Mouse (Mus musculus) midbrain, embryonic 11.5 days (tissue): ENCODE results near the gene Tspyl3. TPM values are rescaled to one million over a fixed set of nuclear protein-coding genes. Genes with fewer than 3 reads are reported as not detected.
"Not testable (repeated sequence)": the region's sequence is repeated elsewhere in the genome, so short reads cannot be mapped to it uniquely, and the experiment has no call there.

Experiments
- ATAC-seq: fragments of 200-750 bp; cut with Nextera tagmentation; 2 replicates; pipeline ENCODE4 v1.8.0; 2017; ENCODE audit warnings: moderate TSS enrichment, moderate library complexity; ENCODE audit not compliant: low FRiP score
- DNase-seq: peaks from one replicate; pipeline ENCODE4 v3.0.0; 2015; ENCODE audit warnings: low spot score; ENCODE audit errors: missing footprints
- H3K27ac ChIP-seq: fragments of 300-500 bp; sonication (generic); 2 replicates; pipeline ENCODE4 v1.5.1; 2014; ENCODE audit warnings: low read depth, low read length
- H3K27me3 ChIP-seq: fragments of 300-500 bp; sonication (generic); 2 replicates; pipeline ENCODE4 v1.6.1; 2014; ENCODE audit warnings: mild to moderate bottlenecking, low read length, moderate library complexity, mixed read lengths; ENCODE audit not compliant: control insufficient read depth, insufficient read depth
- H3K36me3 ChIP-seq: fragments of 300-500 bp; sonication (generic); 2 replicates; pipeline ENCODE4 v1.6.1; 2014; ENCODE audit warnings: mild to moderate bottlenecking, low read length, moderate library complexity, mixed read lengths; ENCODE audit not compliant: control insufficient read depth, insufficient read depth
- H3K4me1 ChIP-seq: fragments of 300-500 bp; sonication (generic); 2 replicates; pipeline ENCODE4 v1.6.1; 2014; ENCODE audit warnings: low read length; ENCODE audit not compliant: control insufficient read depth, insufficient read depth
- H3K4me2 ChIP-seq: fragments of 300-500 bp; sonication (generic); 2 replicates; pipeline ENCODE4 v1.6.1; 2014; ENCODE audit warnings: mild to moderate bottlenecking, moderate library complexity
- H3K4me3 ChIP-seq: fragments of 300-500 bp; sonication (generic); 2 replicates; pipeline ENCODE4 v1.5.1; 2014; ENCODE audit warnings: low read depth, low read length
- H3K9ac ChIP-seq: fragments of 300-500 bp; sonication (generic); 2 replicates; pipeline ENCODE4 v1.6.1; 2014; ENCODE audit warnings: low read length
- H3K9me3 ChIP-seq: fragments of 300-500 bp; sonication (generic); 2 replicates; pipeline ENCODE4 v1.6.1; 2016; ENCODE audit warnings: low read length; ENCODE audit not compliant: control insufficient read depth
- WGBS: fragments of 180-500 bp; shearing (Covaris S2); extraction: QIAGEN DNeasy Blood & Tissue Kit; methylation state at CpG from one replicate; pipeline ENCODE4 v1.1.7; 2014; 5-methylcytosine and 5-hydroxymethylcytosine counted together
- polyA plus RNA-seq: library from polyadenylated mRNA; unstranded; fragments of >200 nt; fragmentation: Nextera tagmentation; extraction: Ambion mirVana; gene quantifications from 2 replicates; pipeline ENCODE4 v1.2.1, GENCODE M21; 2014

Gene Tspyl3
- polyA plus RNA-seq: 6.2 and 6.6 TPM in 2 replicates

- DNase-seq (peak; percentile 90), ATAC-seq (peak; percentile 80)
- peak within 1 kb of the TSS; percentile 82 for H3K9ac ChIP-seq
- H3K4me1 ChIP-seq: peaks cover 11% of the 10 kb centered on the region
- peaks cover 8% of the 10 kb centered on the region; the same call in 1 of the 2 replicates for H3K36me3 ChIP-seq
- H3K9me3 ChIP-seq: no peaks in the 10 kb centered on the region
- peak within 1 kb of the TSS; percentile 46 for H3K4me3 ChIP-seq
- no peaks in the 10 kb centered on the region for H3K27me3 ChIP-seq
- WGBS: 3% methylated on average over 31 of the region's 31 CpGs
- H3K27ac ChIP-seq: no peak within 1 kb of the TSS
- peak within 1 kb of the TSS; percentile 73 for H3K4me2 ChIP-seq
These were observed at the start of gene Tspyl3 for GRCm38 (mm10) chr2:153224946-153225594. Tspyl3 (minus strand) TSS chr2:153225441.

GRCm38 (mm10) chr2:153274919-153275247 lies 49.6 kb upstream of the Tspyl3 start:
- WGBS: 79% methylated on average over 6 of the region's 6 CpGs
- no peak overlapping the region for H3K27ac ChIP-seq
- ATAC-seq: no peak

GRCm38 (mm10) chr2:153274200-153274918 lies 49.1 kb upstream of the Tspyl3 start:
- DNase-seq, H3K9me3 ChIP-seq, H3K27ac ChIP-seq, H3K27me3 ChIP-seq, H3K9ac ChIP-seq, H3K4me2 ChIP-seq, H3K36me3 ChIP-seq, H3K4me1 ChIP-seq, H3K4me3 ChIP-seq: not testable (repeated sequence)
- peak; percentile 33; the same call in 1 of the 2 replicates for ATAC-seq
- whole genome bisulfite sequencing: 72% methylated on average over 6 of the region's 6 CpGs

More at GRCm38 (mm10) chr2:153274919-153275247, 49.6 kb upstream of the Tspyl3 start:
- no peak overlapping the region for H3K4me2 ChIP-seq
- no peaks in the 10 kb centered on the region for H3K9me3 ChIP-seq
- H3K36me3 ChIP-seq: no peaks in the 10 kb centered on the region
- H3K9ac ChIP-seq: no peak overlapping the region
- no peak for DNase-seq
- H3K4me1 ChIP-seq: no peaks in the 10 kb centered on the region
- H3K4me3 ChIP-seq: no peak overlapping the region
- H3K27me3 ChIP-seq: no peaks in the 10 kb centered on the region

GRCm38 (mm10) chr2:153270231-153270915 lies 45.1 kb upstream of the Tspyl3 start:
- DNase-seq, H3K9ac ChIP-seq, H3K4me2 ChIP-seq, H3K9me3 ChIP-seq, H3K4me3 ChIP-seq, H3K4me1 ChIP-seq, H3K27me3 ChIP-seq, H3K27ac ChIP-seq: not testable (repeated sequence)
- WGBS: 68% methylated on average over 8 of the region's 8 CpGs
- H3K36me3 ChIP-seq: peaks cover 13% of the 10 kb centered on the region
- peak; percentile 52 for ATAC-seq

- Histone ChIP-seq H3K27ac (no peak overlapping the region), H3K9me3 (no peaks in the 10 kb centered on the region), H3K4me3 (no peak overlapping the region), H3K9ac (no peak overlapping the region), H3K4me1 (no peaks in the 10 kb centered on the region), H3K27me3 (no peaks in the 10 kb centered on the region), H3K36me3 (peaks cover 18% of the 10 kb centered on the region), H3K4me2 (no peak overlapping the region)
- DNase-seq: no peak
- ATAC-seq: no peak
- 88% methylated on average over 2 of the region's 2 CpGs for WGBS
These were observed 42.1 kb upstream of the Tspyl3 start for GRCm38 (mm10) chr2:153267331-153267730.

- Histone ChIP-seq H3K36me3 (peaks cover 22% of the 10 kb centered on the region), H3K4me2 (no peak overlapping the region), H3K4me3 (no peak overlapping the region), H3K9ac (no peak overlapping the region), H3K27ac (no peak overlapping the region), H3K4me1 (no peaks in the 10 kb centered on the region), H3K9me3 (no peaks in the 10 kb centered on the region), H3K27me3 (no peaks in the 10 kb centered on the region)
- WGBS: 89% methylated on average over 7 of the region's 7 CpGs
- DNase-seq (peak; percentile 28), ATAC-seq (no peak)
These were observed 37.8 kb upstream of the Tspyl3 start for GRCm38 (mm10) chr2:153263053-153263452.

GRCm38 (mm10) chr2:153259864-153260674 lies 34.8 kb upstream of the Tspyl3 start:
- WGBS: 79% methylated on average over 3 of the region's 3 CpGs
- no peak overlapping the region for H3K4me3 ChIP-seq
- H3K27ac ChIP-seq: no peak overlapping the region
- H3K4me1 ChIP-seq: no peaks in the 10 kb centered on the region
- H3K36me3 ChIP-seq: peaks cover 9% of the 10 kb centered on the region; the same call in 1 of the 2 replicates
- no peak overlapping the region for H3K9ac ChIP-seq
- ATAC-seq (no peak), DNase-seq (peak; percentile 71)
- no peaks in the 10 kb centered on the region for H3K9me3 ChIP-seq
- H3K27me3 ChIP-seq: no peaks in the 10 kb centered on the region
- H3K4me2 ChIP-seq: no peak overlapping the region

GRCm38 (mm10) chr2:153259030-153259863 lies 34.0 kb upstream of the Tspyl3 start:
- Histone ChIP-seq H3K4me1 (no peaks in the 10 kb centered on the region), H3K9me3 (no peaks in the 10 kb centered on the region), H3K36me3 (peaks cover 9% of the 10 kb centered on the region; the same call in 1 of the 2 replicates), H3K27ac (no peak overlapping the region), H3K4me3 (no peak overlapping the region), H3K4me2 (no peak overlapping the region), H3K27me3 (no peaks in the 10 kb centered on the region), H3K9ac (no peak overlapping the region)
- 89% methylated on average over 12 of the region's 12 CpGs for WGBS
- DNase-seq (peak; percentile 37), ATAC-seq (no peak)
